Mouse (Mus musculus): ENCODE measurements at regions not wholly inside any gene's neighbourhood (a gene's known extent, or its start where the extent isn't known, plus 50 kb on each side); places are given as distances from the start of the nearest gene placed in this dataset.
"Not testable (repeated sequence)": the region's sequence is repeated elsewhere in the genome, so short reads cannot be mapped to it uniquely, and the experiment has no call there.

DNA sequence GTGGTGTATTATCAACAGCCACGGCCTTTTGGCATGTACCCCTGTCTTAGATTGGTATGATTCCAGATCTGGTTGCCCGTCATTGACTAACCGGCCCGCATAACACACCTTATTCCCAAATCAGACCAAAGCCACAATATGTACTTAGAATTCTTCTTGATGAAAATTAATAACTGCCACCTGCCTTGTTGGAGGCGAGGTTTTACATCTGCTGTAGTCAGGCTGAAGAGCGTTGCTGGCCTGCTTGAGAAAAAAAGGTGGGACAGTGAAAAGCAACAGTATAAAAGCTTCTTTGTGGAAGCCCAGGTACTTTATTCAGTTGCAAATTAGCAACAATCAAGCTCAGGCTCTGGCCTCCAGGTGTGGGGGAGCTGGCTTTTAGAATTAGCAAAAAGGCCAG is 223.6 kb upstream of the Car8 start:
- ATAC-seq (ENCODE audit: insufficient number of reproducible peaks, low FRiP score, low TSS enrichment): not testable (repeated sequence)

DNA sequence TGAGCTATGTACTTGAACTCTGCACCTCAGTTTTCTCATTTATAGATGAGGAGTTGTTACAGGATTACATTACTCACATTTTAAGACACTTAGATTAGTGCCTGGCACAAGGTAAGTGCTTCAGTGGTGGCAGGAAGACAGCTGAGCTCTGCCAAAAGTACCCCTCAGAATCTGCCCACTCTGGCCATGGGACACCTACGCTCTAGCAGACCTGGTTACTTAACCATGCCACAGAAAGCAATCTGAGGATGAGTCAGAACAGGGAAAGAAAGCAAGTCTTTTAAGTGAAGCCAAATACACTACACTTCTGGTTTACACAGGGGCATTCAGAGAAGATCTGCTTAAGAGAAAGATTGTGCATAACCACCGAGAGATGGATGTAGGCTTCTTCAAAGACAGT is 215.5 kb upstream of the Car8 start:
- no peak for ATAC-seq (ENCODE audit: insufficient number of reproducible peaks, low FRiP score, low TSS enrichment)

DNA sequence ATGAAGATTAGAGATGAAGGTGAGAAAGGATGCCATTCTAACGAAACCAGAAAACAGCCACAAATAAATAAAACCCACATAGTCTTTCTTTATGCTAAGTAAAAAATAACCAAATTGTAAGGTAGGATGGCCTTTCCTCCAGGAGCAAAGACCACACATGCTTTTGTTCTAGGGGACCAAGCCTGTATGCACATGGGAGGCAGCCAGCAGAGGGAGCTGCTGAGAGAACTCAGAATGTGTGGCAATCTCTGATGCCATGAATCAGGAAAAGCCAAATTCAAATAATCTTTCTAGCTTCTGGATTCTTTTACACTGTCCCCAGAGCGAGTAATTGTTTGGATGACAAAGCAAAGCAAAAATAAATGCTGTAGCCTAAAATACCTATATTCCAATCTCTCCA is 193.6 kb upstream of the Car8 start:
- ATAC-seq (ENCODE audit: insufficient number of reproducible peaks, low FRiP score, low TSS enrichment): no peak

DNA sequence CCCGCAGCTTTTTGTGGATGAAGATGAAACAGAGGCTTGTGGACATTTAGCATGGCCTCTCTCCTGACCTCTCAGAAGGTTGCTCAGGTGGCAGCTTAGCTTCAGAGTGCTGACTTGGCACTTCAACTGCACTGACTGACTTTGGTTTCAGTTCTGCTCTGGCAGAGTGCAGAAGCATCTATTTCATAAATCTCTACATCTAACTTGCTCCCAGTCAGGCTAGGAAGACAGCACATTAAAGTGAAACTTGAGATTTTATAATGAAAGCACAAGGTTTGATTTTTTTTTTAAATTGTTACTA is 192.1 kb upstream of the Car8 start:
- no peak for ATAC-seq (ENCODE audit: insufficient number of reproducible peaks, low FRiP score, low TSS enrichment)

DNA sequence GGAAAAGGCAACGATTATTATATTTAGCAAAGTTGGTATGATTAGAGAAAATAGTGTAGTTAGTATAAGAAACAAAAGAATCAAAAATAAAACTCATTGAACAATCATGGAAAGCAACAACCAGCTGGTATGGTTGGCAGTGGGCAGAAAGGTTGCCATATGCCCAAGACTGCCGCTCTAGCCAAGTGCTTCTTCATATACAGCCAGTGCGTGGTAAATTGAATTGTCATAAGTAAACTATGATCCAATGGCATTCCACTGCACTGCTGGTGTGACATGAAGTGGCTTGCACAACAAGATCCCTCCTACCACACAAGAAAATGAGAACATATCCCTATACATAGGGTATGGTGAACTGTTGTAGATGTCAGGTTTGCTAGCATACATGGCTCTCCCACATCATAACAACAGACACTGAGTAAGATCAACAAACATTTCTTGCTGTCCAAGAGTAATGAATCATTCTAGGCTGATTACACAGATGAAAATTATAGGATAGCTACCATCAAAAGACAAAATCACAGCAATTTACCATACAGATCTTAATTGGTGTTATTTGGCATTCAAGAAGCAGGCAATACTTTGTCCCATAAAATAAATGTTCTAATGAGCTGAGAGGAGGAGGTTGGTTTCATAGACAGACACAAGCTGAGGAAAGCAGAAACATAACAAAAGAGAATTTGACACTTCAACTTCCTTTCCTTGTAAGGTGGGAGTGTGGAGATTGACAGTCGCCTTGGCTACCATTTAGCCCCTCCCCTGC is 191.6 kb upstream of the Car8 start:
- no peak for ATAC-seq (ENCODE audit: insufficient number of reproducible peaks, low FRiP score, low TSS enrichment)

DNA sequence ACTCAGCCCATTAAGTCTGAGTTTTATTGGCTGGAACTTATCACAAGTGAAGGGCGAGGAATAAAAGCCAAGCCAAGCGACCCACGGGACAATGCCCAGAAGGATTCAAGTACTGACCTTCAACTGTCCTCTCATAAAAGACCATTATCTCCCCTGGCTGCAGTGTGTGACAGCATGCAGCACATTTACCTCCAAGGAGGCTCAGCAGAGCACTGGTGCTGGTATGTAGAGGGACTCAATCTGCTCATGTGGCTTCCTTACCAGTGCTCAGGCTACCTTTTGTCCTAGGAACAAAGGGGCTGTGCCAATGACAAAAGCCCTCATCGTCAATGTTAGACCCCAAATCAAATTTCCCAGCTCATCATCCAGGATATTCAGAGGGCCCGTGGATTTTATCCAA is 190.9 kb upstream of the Car8 start:
- no peak for ATAC-seq (ENCODE audit: insufficient number of reproducible peaks, low FRiP score, low TSS enrichment)

DNA sequence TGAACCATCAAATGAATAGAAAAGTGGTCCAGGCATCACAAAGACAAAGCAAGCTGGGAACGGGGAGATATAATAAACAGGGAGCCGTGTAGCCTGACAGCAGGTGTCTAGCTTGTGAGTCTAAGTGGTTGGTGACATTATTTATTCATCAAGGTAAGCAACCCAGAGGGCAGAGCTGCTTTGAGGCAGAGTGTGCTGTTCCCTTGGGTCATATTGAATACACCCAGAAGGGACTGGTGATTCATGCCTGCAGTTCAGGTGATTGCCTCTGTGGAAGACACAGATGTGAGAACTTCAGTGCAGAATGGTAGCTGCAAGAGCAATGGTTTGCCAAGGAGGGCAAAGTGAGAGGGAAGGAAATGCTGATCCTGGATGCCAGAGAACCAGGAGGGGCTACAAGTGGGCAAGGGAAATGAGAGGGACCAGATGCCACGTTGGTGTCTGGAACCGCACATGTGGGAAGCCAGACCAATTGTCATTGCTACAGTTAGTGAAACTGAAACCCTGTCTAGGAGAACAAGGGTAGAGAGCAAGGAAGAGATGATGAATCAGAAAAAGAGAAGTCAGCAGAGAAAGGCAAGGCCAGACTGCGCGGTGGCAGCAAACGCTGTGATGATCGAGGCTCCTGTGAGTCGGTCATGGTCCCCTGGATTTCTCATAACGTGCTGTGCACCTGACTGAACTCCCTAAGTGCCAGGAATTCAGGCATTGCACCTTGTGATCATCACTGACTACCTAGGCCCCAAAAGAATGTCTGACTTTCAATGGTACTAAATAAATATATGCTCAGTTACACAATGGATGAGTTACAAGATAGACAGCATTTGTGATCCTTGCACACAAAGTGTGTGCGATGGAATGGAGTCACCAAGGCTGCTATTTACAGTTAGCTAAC is 190.0 kb upstream of the Car8 start:
- ATAC-seq (ENCODE audit: insufficient number of reproducible peaks, low FRiP score, low TSS enrichment): no peak

DNA sequence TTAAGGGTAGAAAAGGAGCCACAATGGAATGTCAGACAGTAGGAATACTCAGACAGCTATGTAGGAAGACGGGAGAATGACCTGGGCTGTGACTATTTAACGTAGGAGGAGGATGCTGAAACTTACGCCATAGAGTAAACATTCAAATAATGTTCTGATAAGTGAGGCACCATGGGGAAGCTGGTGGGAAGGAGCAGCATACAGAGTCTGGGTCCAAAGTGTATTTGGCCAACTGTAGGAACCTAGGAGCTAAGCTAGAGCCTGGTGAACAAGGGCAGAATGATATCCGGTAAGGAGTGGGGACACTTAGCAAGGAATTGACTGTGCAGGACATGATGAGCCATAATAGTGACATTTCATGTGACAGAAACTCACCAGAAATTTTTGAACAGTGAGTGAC is 189.0 kb upstream of the Car8 start:
- ATAC-seq (ENCODE audit: insufficient number of reproducible peaks, low FRiP score, low TSS enrichment): no peak

DNA sequence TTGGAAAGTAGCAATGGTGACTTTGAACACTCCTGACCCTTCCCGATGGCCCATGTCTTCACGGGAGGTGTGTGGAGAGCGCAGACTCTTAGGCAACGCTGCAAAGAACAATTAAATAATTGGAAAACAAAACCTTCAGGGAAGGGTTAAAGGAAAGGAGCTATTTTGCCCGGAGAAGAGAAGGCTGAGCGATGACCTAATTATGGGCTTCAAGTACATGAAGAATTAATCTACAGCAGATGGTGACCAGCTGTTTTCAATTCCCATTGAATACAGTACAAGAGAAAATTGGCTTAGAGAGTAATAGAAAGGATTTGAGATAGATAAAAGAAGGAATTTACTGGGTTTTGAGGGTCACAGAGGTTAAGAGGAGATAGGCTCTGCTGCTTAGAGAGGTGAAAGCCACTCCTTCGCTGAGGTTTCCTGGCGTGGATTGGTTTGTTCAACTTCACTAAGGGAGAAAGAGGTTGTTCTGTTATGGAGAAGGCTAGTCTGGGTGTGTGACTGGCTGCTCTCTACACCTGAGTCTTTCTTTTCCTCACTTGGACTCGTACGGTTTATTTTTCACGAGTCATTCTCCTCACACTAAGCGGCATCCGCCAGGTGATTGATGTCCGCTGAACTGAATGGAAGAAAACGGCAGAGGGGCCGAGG is 184.7 kb upstream of the Car8 start:
- ATAC-seq (ENCODE audit: insufficient number of reproducible peaks, low FRiP score, low TSS enrichment): no peak

DNA sequence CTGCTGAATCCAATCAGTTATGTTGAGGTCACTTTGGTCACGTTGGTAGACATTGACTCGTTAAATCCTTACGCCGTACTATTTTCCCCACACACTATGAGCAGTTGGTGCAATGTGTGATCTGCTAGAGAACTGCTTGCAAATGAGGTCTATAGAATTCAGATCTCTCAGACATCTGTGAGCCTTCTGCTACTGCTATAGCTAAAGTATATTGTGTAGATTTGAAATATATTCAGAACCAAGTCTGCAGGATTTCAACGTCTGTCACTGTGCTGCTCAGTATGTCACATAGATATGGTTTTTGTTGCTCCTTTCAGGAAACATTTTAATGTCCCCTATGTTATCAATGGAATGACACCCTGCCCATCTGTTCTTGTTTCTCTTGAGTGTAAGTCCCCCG is 182.4 kb upstream of the Car8 start:
- no peak for ATAC-seq (ENCODE audit: insufficient number of reproducible peaks, low FRiP score, low TSS enrichment)

DNA sequence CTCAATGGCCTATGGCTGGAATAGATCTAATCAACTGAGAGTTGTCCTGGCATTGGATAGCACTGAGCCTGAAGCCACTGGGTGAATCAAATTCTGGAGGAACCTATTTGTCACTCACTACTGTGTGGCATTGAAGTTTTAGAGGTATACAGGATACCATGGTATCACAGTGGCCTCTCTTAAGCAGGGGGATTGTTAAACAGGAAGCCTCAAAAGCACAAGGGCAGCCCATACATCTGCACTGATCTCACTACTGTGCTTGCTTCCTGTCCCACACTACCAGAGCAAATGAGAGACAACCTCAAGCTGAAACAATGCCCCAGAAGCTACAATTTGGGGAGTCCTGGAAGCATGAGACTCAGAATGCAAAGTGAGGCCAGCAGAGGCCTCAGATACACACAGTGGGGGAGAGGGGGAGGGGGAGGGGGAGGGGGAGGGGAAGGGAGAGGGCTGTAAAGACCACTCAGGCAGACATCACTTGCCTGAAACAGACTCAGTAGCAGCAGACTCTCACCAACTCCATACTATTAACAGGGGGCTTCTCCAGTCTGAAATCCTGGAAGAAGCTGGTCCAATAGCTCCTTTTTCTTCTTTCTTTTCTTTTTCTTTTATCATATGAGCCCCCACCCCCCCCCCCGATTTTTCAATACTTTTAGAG is 179.7 kb upstream of the Car8 start:
- no peak for ATAC-seq (ENCODE audit: insufficient number of reproducible peaks, low FRiP score, low TSS enrichment)

DNA sequence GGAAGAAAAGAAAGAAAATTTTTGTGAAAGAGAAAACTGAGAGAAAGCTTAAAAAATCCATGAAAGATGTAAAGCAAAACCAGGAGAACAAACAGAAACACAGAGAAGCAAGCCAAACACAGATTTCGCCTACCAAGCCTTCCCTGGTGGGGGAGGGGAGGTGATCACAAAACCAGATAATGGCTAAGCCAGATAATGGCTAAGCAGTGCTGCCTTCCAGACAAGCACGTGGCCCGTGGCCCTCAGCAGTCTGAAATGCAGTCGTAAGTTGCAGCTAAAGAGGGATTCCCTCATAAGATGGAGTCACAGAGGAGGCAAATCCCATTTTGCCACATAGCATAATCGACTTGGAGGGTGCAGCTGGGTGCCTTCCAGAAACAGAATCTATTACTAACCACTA is 179.0 kb upstream of the Car8 start:
- ATAC-seq (ENCODE audit: insufficient number of reproducible peaks, low FRiP score, low TSS enrichment): no peak

DNA sequence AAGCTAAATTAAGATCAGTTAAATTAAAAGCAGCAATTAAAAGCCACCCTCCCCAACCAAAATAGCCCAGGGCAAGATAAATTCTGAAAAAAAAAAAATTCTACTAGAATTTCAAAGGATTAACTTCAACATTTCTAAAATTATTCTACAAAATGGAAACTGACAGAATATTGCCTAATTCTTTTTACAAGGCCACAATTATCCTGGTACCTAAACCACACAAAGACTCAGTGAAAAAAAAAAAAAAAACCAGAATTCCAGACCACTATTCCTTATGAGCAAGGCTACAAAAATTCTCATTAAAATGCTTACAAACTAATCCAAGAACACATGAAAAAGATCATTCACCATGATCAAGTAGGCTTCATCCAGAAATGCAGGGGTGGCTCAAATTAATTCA is 174.5 kb upstream of the Car8 start:
- no peak for ATAC-seq (ENCODE audit: insufficient number of reproducible peaks, low FRiP score, low TSS enrichment)

DNA sequence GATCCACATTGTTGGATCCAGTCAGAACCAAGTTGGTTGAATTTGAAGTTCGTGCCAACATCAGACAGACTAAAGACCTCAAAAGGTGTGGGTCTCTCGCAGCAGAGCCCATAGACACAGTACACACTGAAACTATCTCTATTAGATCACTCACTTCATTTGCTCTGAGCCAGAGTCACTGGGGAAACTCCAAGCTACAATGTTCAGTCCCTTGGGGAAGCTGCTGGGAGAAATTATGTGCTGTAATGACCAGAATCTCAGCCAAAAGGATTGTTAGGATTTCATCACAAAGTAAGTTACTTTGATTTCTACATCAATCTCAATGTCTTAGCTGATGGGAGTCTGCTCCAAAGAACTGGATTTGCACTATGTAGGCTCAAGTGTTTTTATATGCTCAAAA is 161.2 kb upstream of the Car8 start:
- ATAC-seq (ENCODE audit: insufficient number of reproducible peaks, low FRiP score, low TSS enrichment): no peak

DNA sequence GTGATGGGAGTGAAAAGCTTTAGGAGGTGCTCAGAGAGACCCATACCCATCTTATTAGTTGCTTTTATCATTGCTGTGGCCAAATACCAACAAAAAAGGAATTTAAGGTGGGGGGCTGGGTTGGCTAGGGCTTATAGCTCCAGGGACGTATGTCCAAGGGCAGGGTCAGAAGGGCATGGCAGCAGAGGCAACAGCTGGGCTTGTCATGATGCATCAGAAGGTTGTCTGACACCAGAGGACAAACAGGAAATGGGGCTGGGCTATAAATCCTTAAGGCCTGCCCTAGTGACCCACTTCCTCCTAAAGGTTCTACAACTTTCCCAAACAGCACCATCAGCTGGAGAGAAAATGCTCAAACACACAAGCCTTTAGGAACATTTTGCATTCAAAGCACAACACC is 160.6 kb upstream of the Car8 start:
- ATAC-seq (ENCODE audit: insufficient number of reproducible peaks, low FRiP score, low TSS enrichment): peak; percentile 26; the same call in 1 of the 2 replicates

DNA sequence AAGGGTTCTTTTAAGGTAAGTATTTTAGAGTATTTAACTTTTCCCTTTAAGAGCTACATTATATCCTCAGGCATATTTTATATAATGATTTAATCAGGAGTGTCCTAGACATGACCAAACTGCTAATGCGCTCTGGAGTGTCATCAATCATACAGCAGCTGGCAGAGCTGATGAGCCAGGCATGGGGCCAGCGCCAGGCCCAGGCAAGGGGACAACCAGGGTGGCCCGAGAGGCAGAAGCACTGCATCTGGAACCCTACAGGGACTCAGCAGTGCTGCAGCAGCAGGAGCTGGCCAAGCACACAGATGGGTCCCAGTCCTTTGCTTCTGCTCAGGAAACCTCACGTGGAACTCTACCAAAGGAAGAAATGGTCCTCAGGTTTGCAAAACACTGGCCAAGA is 160.1 kb upstream of the Car8 start:
- ATAC-seq (ENCODE audit: insufficient number of reproducible peaks, low FRiP score, low TSS enrichment): peak; percentile 52

DNA sequence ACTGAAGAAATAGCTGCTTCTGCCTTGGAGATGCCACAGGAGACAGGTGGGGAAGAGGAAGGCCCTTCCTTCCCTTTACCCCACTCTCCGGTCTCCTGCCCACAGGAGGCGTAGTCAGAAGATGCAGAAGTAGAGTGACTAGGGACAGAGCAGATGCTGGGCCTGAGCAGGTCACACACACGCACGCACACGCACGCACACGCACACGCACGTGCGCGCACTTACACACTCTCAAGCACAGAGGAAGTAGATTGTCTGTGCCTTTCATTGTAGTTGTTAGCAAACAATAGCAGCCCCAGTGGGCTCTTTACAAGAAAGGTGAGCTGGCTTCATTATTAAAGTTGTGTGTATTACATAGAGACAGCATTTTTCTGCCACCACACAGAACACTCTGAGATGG is 144.3 kb upstream of the Car8 start:
- ATAC-seq (ENCODE audit: insufficient number of reproducible peaks, low FRiP score, low TSS enrichment): no peak

DNA sequence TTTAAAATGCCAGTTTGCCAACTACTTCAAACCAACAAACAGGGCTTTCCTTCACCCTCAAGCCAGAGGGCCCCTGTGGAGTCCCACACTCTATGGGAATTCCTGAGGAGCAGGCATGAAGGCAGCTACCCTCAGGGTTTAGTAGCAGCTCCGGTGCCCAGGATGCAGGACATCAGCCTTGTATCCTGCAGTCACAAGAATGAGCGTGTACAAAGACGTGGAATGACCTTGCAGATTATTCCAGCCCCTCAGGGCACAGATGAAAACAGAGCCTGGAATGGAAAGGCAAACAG is 143.2 kb upstream of the Car8 start:
- no peak for ATAC-seq (ENCODE audit: insufficient number of reproducible peaks, low FRiP score, low TSS enrichment)

DNA sequence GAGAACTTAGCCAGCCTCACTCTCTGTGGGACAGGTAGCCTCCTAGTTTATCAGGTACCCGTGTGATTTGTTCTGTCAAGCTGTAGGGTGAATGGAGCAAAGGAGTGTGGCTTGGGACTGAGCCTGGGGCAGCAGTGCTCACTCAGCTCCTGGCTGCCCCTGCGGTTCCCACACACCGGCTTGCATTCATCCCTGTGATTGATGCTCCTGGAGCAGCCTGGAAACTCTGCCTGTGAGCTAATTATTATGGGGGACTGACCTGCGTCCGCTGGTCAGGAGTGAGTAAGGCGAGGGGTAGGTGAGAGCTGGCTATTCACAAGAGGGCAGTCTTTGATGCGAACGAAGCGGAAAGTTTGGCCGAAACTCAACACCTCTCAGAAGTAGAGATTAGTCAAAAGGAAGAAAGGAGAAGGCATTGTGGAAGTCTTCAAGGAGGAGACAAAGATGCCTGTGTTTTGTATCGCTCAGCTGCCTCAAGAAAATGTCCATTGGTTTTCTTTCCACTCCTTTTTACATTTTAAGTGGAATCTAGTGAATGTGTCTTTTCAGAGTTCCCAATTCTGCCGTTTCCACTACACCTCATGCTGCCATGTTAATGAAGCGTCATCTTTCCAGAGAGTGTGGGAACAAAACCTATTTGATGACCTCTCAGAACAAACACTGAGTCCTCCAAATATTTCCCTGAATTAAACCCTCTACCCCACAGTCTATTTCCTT is 142.7 kb upstream of the Car8 start:
- ATAC-seq (ENCODE audit: insufficient number of reproducible peaks, low FRiP score, low TSS enrichment): no peak

DNA sequence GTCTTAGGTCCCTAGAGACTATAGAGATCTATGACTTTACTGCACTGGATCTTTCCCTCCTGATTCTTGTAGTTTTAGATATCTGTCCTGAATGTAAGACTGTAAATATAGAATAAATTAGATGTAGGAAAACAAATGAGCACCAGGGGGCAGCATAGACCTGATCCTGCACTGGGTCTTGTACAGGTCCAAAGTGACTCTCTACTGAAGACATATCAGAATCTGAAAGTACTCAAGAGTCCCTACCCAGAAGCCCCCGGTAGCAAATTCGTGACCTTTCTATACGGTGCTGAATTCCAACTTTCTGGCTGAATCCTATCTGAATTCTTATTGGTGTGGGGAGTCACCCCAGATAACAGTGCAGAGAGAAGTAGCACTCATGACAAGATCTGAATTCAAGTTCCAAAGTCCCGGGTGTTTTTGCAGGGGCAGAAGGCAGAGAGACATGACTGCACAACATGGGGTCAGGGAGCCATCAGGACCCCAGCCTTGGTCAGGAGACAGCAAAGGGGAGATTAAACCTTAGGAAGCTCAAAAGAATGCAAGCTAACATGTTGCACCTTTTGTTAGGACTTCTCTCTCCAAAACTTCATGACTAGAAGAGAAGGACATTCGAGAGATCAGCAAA is 142.0 kb upstream of the Car8 start:
- peak; percentile 47 for ATAC-seq (ENCODE audit: insufficient number of reproducible peaks, low FRiP score, low TSS enrichment)
